Mouse (Mus musculus) cerebellum, adult 2 months (tissue): ENCODE results near the gene Arhgap1.

ENCODE experiments used
- CTCF ChIP-seq: fragments of 200-500 bp; IDR thresholded peaks from 2 replicates; pipeline ENCODE4 v1.5.1; 2011; ENCODE audit warnings: low read depth, mild to moderate bottlenecking, control low read depth, low read length, moderate library complexity, borderline replicate concordance; ENCODE audit not compliant: insufficient read depth
- POLR2A ChIP-seq: fragments of 200-500 bp; IDR thresholded peaks from 2 replicates; pipeline ENCODE4 v1.6.1; 2011; ENCODE audit warnings: low read length, control low read depth, borderline replicate concordance; ENCODE audit not compliant: insufficient read depth

DNA sequence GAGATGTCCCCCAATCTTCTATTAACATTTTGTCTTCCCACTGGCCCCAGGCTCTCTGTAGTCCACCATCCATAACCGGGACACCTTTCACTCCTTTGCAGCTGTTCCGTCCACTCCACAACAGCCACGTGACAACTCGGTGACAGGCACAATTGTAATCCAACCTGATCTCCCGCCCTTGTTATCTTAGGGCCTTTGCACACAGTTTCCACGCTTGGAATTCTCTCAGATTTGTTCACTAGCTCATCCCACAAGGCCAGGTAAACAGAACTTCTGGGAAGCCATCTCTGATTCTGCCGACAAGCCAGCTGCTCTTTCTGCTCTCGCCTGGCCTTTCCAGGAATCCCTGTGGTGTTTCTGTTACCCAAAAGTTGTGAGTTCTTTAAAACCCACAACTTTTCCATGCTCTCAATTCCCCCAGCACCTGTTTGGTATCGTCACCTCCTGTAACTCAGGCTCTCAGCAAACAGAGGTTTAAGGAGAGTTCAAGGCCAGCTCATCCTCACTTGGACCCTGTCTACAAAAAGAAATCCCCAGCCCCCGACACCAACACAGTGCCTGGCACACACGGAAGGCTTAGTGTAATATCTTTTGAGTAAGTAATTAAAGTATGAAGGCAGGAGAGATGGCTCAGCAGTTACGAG is 16.2 kb upstream of the Arhgap1 start:
- no peak for TF ChIP-seq CTCF
- TF ChIP-seq POLR2A: no peak
